Mouse (Mus musculus): ENCODE measurements around the gene Ldhd. TPM values are rescaled to one million over a fixed set of nuclear protein-coding genes. Genes with fewer than 3 reads are reported as not detected.

Ldhd gene
- total and polyA plus RNA-seq, 3 experiments, result 0.04 TPM; not detected in 2

DNA sequence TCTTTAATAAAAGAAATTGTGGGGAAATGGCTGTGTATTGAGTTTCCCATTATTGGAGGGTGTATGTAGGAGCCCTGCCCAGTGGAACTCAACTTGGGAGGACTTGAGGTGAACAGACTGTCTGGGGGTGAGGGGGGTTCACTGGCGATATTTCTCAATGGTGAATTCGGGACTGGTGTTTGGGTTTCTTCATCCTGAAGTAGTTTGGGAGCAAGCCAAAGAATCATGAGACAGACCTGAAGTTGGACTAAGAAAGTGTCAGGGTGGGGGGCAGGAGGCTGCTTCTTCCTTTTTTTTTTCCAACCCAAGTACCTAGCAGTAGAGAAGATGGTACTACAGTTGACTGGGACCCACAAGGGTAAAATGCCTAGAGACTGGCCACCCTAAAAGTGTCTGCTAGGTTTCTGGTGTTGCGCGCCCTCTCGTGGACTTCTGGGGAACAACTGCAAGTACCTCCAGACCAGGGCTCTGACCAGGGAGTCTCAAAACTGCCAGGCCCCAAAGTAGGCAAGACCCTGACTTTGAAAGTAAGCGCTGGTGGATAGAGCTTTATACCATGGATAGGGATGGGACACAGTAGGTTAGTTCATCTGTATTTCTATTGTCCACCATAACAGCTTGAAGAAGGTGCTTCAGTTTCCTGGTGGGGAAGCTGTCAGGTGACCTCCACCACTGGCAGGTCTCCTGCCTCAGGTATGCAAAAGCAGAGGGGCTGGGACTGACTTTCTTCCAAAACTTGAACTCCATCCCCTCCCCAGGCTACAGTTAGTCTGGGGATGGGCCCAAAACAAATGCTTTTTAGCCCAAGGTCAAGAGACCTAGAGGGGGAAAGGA lies 4.3 kb downstream of the Ldhd start:
- Histone ChIP-seq H3K9me3 (replicated peaks; ENCODE audit: insufficient read depth, low read length) (no peaks in the 10 kb centered on the region), H3K4me3 (ENCODE audit: control insufficient read depth in 1 of 2, insufficient read depth in 1 of 2, low read depth in 2 of 2, low read length in 2 of 2) (no peak overlapping the region), H3K4me1 (ENCODE audit: control insufficient read depth in 1 of 2, insufficient read depth in 2 of 2, low read length in 2 of 2) (no peaks in the 10 kb centered on the region), H3K79me2 (ENCODE audit: control insufficient read depth, insufficient read depth, low read length, poor library complexity) (no peaks in the 10 kb centered on the region), H3K27me3 (ENCODE audit: control insufficient read depth in 1 of 2, insufficient read depth in 2 of 2, low read length in 2 of 2) (no peaks in the 10 kb centered on the region), H3K9ac (ENCODE audit: control insufficient read depth, low read depth, low read length, poor library complexity, severe bottlenecking) (no peak overlapping the region), H3K36me3 (ENCODE audit: control insufficient read depth in 1 of 2, insufficient read depth in 2 of 2, low read length in 2 of 2) (no peaks in the 10 kb centered on the region), H3K27ac (ENCODE audit: control insufficient read depth, low read depth, low read length) (no peak overlapping the region)
- peak; percentile 80 for DNase-seq (ENCODE audit: low read depth, low spot score)
- TF ChIP-seq CHD2 (IDR thresholded peaks at IDR 0.05; ENCODE audit: low read length) (no peak), USF1 (IDR thresholded peaks at IDR 0.05; ENCODE audit: low read depth, low read length) (no peak), ETS1 (IDR thresholded peaks at IDR 0.05; ENCODE audit: low read depth, low read length) (no peak), MYC (IDR thresholded peaks at IDR 0.05; ENCODE audit: low read depth, low read length) (no peak), MAFK (IDR thresholded peaks at IDR 0.05; ENCODE audit: borderline replicate concordance, low read depth, low read length) (no peak), UBTF (IDR thresholded peaks at IDR 0.05; ENCODE audit: borderline replicate concordance, insufficient read depth, low read depth, low read length) (no peak), MAZ (IDR thresholded peaks at IDR 0.05; ENCODE audit: low read depth, low read length) (no peak), ZC3H11A (IDR thresholded peaks at IDR 0.05; ENCODE audit: low read depth, low read length) (peak; percentile 98), MEF2A (IDR thresholded peaks at IDR 0.05; ENCODE audit: extremely low read depth, insufficient replicate concordance, low read depth, low read length, poor library complexity, severe bottlenecking) (no peak), RCOR1 (IDR thresholded peaks at IDR 0.05; ENCODE audit: low read depth, low read length) (no peak), EP300 (IDR thresholded peaks at IDR 0.05; ENCODE audit: low read depth in 1 of 2, low read length in 2 of 2) (no peak), ZKSCAN1 (IDR thresholded peaks at IDR 0.05; ENCODE audit: low read depth, low read length) (no peak), KAT2A (conservative IDR thresholded peaks at IDR 0.05; ENCODE audit: low read depth, low read length) (no peak), CHD1 (IDR thresholded peaks at IDR 0.05; ENCODE audit: low read depth, low read length) (no peak), POLR2AphosphoS5 (IDR thresholded peaks at IDR 0.05; ENCODE audit: borderline replicate concordance, low read depth, low read length) (no peak), POLR2AphosphoS2 (IDR thresholded peaks at IDR 0.05; ENCODE audit: low read length) (no peak), POLR2A (IDR thresholded peaks at IDR 0.05; ENCODE audit: control insufficient read depth in 1 of 2, insufficient read depth in 1 of 2, low read depth in 1 of 2, low read length in 2 of 2, poor library complexity in 1 of 2) (no peak), ZMIZ1 (IDR thresholded peaks at IDR 0.05; ENCODE audit: low read depth, low read length) (no peak), JUND (IDR thresholded peaks at IDR 0.05; ENCODE audit: low read depth, low read length) (no peak), BHLHE40 (IDR thresholded peaks at IDR 0.05; ENCODE audit: borderline replicate concordance, low read depth, low read length) (no peak), HCFC1 (IDR thresholded peaks at IDR 0.05; ENCODE audit: low read depth, low read length) (0 out of 2 replicates have a peak, but pooled peaks have one; percentile 30), E2F4 (IDR thresholded peaks at IDR 0.05; ENCODE audit: borderline replicate concordance, low read depth, low read length) (no peak), NRF1 (IDR thresholded peaks at IDR 0.05; ENCODE audit: insufficient read depth, low read depth, low read length, poor library complexity, severe bottlenecking) (no peak), SMC3 (IDR thresholded peaks at IDR 0.05; ENCODE audit: low read depth, low read length) (peak; percentile 97), MYB (IDR thresholded peaks at IDR 0.05; ENCODE audit: low read depth, low read length) (no peak), TBP (IDR thresholded peaks at IDR 0.05; ENCODE audit: low read depth, low read length) (no peak), RAD21 (IDR thresholded peaks at IDR 0.05; ENCODE audit: low read depth, low read length) (peak; percentile 97), SIN3A (IDR thresholded peaks at IDR 0.05; ENCODE audit: low read length) (peak; percentile 27; the same call in 1 of the 2 replicates), MXI1 (IDR thresholded peaks at IDR 0.05; ENCODE audit: low read depth, low read length) (no peak), ZNF384 (IDR thresholded peaks at IDR 0.05; ENCODE audit: low read depth, low read length) (peak; percentile 53), CTCF (IDR thresholded peaks at IDR 0.05 in 2 of 3, conservative IDR thresholded peaks at IDR 0.05 in 1 of 3; ENCODE audit: control insufficient read depth in 1 of 3, insufficient read depth in 1 of 3, low read depth in 2 of 3, low read length in 3 of 3, poor library complexity in 1 of 3, severe bottlenecking in 1 of 3) (peak; percentile 87 to 99 (median 95)), TCF12 (IDR thresholded peaks at IDR 0.05; ENCODE audit: low read depth, low read length) (no peak), GABPA (IDR thresholded peaks at IDR 0.05; ENCODE audit: low read depth, low read length) (no peak), TAL1 (IDR thresholded peaks at IDR 0.05; ENCODE audit: low read length) (no peak), MAX (IDR thresholded peaks at IDR 0.05; ENCODE audit: low read length) (no peak), USF2 (IDR thresholded peaks at IDR 0.05; ENCODE audit: borderline replicate concordance in 1 of 2, insufficient read depth in 1 of 2, low read depth in 1 of 2, low read length in 2 of 2) (no peak)

Data from MEL (cell line).